Mouse (Mus musculus) adrenal gland, adult (tissue): Measurements from ENCODE around the gene Serpine1.

Source experiments
- DNase-seq, 2 experiments: peaks; one replicate each; pipeline ENCODE4 v3.0.0; 2022 to 2023; ENCODE audit warnings: low spot score in 1 of 2; ENCODE audit not compliant: inconsistent age in 2 of 2

The Serpine1 gene

DNA sequence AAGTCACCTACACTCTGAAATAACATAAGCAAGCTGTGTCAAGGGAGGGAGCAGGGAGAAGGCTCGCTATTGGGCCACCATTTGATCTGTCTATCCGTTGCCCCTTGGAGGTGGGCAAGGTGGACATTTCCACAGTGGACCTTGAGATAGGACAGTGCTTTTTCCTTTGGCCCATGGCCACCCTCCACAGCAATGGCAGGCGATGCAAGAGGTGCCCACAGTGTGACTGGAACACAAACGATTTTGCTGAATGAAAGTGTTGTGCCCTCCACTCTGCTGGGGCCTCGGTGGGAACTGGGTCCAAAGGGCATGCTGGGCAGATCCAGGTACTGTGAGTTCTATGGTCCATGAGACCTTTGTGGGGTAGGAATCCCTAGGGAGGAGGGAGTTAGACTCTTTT is 9.5 kb downstream of the Serpine1 start:
- no peak for DNase-seq

DNA sequence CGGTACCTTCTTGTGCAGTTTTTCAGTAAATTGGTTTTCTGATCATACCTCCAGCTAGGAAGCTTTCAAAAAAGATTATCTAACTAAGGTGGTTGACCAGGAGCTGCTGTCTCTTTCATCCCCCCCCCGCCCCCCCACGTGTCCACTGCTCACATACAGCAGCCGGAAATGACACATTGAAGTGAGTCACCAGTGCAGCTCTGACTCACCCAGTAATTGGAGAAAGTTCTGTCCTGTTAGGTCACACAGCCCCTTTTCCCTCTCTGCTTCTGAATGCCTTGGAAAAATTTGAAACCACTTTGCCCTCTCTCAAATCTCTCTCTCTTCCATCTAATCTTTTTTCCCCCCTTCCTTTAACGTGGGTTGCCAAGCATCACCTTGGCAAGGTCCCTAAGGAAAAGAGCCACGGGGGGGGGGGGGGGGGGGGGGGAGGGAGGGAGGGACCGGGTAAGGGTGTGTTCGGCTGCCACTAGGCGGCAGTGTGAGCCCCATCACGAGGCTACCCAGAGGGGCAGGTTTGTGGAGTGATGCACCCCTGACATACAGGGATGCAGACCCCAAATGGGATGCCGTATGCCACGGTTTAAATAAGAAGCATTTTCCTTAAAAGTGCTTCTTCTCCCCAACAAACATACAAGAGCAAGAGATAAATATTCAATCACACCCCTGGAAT is 10.1 kb downstream of the Serpine1 start:
- peak; percentile 85 to 91 for DNase-seq

DNA sequence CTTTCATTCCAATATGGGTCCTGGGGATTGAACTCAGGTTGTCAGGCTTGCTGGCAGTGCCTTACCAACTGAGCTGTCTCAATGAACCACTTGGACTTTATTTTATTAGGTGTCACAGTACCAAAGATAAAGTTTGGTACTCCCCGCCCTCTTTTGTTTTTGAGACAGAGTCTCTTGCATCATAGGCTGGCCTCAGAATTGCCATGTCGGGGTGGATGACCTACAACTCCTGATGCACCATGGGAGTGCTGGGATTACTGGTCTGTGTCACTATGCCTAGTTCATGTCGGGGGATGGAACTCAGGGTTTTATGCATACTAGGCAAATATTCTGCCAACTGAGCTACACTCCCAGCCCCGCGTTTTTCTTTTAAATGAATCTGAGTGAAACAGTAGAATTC is 17.2 kb downstream of the Serpine1 start:
- peak in 1 of 2 experiments; percentile 54 for DNase-seq

DNA sequence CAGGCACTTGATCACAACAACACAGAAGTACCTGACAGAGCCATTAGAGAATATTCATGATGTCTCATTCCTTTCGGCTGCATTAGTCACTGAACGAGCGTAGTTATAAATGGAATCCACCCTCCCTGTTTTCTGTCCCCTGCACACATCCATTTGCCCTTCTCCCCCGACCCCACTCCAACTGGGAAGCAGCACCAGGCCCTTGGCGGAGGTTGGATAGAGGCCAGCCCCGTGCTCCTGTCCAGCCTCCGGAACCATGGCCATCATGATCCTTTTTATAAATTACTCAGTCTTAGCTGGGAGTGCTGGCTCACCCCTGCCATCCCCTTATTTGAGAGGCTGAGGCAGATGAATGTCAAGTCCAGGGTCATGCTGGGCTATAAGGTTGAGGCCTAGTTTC is 17.8 kb downstream of the Serpine1 start:
- DNase-seq, result peak in 1 of 2 experiments; percentile 53

DNA sequence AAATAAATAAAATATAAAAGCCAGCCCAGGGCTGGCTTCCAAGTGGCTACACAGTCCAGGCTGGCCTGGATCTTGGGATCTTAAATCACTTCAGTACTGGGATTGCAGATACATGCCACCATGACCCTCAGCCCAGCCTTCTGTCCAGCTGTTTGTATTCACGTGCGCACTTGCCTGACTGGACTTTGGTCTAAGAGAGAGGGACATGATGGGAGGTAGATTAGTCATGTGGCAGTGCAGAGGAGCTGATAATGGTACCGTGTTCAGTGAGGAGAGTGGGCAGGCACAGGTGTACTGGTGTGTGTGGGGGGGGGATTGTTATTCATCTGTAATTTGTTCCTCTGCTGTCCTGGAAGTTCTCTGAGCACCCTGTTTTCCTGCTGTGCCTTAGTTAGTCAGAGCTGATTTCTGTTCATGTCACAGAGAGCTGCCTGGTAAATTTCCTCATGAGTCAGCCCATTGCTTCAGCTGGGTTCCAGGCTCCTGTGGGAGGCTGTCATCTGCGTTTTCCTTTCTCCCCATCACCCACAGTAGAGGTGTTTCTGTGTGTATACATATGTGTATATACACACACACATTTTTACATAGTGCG is 20.1 kb downstream of the Serpine1 start:
- DNase-seq, result peak in 1 of 2 experiments; percentile 77

DNA sequence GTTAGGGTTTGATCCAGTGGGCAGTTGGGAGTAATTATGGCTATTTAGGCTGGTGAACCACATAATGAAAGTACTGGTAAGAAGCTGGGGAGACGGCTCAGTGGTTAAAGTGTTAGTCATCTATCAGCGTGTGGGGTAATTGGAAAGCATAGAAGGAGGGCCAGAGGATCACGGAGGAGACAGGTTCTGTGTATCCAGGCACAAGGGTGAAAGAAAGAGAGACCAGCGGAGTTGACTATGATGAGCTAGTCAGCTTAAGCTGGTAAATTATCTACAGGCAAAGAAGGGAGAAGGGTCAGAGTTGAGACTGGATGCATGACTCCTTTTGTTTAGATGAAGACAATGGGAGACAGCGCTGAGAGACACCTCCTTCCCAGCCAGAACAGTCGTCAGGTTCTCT is 20.9 kb downstream of the Serpine1 start:
- no peak for DNase-seq

DNA sequence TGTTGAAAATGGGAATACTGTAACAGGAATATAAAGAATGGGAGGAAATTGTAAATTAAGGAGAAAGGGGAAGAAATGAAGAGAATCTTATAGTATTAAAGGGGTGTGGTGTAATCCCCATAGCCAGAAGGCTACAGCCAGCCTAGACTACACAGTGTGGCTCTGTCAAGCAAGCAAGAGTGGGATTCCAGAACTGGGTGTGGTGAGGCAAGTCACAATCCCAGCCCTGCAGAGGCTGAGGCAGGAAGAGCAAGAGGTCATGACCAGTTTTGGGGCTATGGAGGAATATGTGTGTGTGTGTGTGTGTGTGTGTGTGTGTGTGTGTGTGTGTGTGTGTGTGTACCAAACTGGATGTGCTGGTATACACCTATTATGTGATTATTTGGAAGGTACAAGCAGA is 25.1 kb downstream of the Serpine1 start:
- no peak for DNase-seq

DNA sequence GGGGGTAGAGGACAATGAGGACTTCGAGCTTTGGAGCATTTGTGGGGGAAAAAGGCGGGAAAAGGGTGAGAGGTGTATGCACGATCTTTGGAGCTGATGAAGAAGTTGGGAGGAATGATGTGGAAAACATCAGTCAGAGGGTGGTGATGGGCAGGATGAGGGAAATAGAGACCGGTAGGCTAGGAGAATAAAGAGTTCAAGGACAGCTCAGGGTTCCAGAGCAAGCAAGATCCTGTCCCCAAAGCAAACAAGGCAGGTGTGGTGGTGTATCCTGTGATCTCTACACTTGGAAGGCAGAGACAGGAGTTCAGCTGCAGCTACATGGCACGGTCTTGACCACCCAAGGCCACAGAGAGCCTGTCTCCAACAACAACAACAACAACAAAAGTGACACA is 25.7 kb downstream of the Serpine1 start:
- no peak for DNase-seq

DNA sequence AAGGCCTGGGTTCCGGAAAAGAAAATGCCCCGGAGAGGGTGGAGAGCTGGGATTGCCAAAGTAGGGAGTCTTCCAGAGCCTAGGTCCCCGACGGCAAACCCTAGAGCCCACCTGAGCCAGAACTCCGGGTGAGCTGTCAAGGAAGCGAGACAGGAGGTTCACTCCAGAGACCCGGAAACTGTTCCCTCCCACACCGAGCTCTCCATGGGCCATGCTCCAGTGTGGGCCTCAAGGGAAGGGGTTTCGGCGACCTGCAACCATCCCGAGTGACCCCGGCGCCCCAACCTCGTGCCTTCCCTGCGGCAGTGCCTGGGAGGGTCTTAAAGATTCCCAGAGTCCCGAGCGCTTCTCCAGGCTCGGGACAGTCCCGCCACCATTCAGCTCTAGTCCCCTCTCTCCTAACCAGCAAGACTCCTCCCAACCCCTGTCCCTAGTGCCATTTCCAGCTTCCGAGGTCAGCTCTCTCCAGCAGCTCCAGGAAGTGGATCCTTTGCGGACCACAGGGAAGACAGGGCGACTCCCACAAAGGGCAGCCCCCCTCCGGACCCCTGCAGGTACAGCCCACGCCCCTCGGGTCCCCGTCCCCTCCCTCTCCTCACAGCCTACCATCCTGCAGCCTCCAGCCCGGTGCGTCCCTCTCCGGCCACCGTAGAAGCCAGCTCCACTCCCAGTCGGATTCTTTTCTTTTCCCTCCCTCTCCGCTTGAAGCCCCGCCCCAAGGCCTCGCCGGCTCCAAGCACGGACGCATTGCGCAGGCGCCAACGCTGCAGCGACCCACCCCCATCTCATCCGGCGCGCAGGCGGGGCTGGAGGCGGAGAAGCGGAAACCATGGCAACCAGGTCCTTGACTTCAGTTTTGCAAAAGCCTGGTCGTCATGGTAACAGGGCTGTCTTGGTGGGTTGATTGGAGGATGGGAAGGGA is 26.4 kb downstream of the Serpine1 start, which contains the start of gene Ap1s1:
TSS of gene Ap1s1 (minus strand) at position 734 of the 922 bp plus-strand sequence.
- DNase-seq, result peak; percentile 98 to 99

DNA sequence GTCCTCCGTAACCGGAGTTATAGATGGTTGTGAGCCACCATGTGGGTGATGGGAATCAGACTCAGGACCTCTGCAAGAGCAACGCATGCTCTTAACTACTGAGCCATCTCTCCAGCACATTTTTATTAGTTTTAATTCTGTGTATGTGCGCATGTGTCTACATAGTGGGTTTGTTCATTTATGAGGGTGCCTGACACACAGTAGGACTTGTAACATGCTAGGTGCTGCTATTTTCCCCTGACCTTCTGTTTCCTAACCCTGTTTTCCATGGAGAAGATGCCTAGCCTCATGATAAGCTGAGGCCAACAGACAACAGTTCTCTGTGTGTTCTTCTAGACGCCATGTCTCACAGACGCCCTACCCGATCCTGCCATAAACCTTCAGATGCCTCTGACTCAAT is 28.1 kb downstream of the Serpine1 start:
- no peak for DNase-seq

DNA sequence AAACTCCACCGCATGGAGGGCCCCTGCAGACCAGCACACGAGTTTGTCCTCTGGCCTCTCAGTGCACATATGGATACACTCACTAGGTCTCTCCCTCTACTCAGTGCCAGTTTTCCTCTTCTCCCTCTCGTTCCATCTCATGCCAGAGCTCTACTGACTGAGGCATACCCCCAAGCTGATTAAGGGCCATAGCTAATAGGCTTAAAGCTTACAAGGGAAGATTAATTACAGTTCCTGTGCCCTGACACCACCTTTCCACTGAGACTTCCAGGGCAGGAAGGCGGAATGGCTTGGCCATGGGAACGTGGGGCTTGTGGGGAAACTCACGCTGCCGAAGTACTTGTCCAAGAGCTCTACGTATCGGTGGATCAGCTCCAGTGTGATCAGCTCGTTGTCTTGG is 30.6 kb downstream of the Serpine1 start:
- DNase-seq, result no peak

DNA sequence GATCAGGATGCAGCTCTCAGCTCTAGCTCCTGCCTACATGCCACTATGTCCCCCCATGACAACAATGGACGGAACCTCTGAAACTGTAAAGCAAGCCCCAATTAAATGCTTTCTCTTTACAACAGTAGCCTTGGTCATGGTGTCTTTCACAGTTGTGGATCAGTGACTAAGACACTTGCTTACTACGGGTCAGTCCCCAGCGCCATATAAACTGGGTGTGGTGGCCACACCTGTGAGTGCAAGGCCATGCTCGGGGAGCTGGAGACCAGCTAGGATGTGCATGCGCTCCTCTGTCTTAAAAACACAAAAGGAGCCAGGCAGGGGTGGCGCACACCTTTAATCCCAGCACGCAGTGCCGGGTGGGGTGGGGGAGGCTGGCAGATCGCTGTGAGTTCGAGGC is 32.6 kb downstream of the Serpine1 start:
- DNase-seq, result no peak

DNA sequence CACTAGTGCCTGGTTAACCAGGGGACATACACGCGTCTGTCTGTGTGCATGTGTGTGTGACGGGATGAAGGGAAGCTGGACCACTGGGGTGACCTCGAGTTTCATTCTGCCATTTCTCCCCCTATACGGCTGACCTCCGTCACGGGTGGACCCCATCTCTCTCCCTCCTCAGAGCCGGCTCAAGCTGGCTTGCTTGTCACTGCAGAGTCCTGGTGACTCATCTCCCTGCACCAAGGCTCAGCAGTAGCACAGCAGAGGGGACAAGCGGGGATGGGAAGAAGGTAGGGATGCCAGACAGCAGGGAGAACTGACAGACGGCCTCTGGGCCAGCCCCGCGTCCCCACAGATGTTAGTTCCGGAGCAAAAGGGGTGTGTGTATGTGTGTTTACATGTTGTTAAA is 35.9 kb downstream of the Serpine1 start:
- peak in 1 of 2 experiments; percentile 68 for DNase-seq

DNA sequence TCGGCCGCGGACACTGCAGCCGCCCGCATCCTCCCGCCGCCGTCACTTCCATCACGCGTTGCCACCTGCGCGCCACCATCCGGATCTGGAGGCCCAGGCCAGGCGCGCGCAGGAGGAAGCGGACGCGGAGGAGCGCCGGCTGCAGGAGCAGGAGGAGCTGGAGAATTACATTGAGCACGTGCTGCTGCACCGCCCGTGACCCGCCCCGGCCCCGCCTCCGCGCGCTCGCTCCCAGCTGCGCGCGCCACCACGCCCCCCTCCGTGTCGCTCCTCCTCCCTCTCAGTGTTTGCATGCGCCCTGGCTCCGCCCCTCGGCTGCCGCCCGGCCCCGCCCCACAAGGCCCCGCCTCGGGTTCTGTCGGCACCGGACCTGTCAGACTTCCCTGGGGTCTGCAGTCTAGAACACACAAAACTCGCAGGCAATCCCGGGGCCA is 39.4 kb downstream of the Serpine1 start:
- peak; percentile 93 to 97 for DNase-seq

DNA sequence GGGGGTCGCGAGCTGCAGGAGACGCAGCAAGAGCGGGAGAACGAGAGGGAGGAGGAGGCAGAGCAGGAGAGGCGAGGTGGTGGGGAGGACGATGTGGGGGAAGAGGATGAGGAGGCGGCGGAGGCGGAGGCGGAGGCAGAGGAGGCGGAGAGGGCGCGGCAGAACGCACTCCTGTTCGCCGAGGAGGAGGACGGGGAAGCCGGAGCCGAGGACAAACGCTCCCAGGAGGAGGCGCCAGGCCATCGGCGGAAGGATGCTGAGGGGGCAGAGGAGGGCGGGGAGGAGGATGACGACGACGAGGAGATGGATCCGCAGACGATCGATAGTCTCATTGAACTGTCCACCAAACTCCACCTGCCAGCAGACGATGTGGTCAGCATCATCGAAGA is 40.0 kb downstream of the Serpine1 start:
- DNase-seq, result peak; percentile 44 to 66

DNA sequence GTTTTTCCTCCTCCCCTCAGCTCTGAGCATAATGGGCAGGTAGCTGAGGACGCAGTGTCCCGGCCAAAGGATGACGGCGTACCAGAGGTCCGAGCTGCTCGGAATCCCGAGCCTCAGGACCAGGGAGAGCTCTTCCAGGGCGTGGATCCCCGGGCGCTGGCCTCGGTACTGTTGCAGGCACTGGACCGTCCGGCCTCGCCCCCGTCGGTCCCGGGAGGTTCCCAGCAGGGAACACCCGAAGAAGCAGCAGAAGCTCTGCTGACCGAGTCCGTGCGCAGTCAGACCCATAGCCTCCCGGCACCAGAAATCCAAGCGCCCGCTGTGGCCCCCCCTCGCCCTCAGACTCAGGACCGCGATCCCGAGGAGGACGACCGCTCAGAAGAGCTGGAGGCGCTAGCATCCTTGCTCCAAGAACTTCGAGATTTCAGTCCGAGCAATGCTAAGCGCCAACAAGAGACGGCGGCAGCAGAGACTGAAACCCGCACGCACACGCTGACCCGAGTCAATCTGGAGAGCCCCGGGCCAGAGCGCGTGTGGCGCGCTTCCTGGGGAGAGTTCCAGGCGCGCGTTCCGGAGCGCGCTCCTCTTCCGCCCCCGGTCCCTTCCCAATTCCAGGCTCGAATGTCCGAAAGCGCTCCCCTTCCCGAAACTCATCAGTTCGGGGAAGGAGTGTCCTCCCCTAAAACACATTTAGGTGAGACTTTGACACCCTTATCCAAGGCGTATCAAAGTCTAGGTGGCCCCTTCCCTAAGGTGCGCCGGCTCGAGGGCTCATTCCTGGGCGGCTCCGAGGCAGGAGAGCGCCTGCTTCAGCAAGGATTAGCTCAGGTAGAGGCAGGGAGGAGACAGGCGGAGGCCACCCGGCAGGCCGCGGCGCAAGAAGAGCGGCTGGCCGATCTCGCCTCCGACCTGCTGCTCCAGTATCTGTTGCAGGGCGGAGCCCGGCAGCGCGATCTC is 40.7 kb downstream of the Serpine1 start:
- DNase-seq, result peak; percentile 68 to 80

DNA sequence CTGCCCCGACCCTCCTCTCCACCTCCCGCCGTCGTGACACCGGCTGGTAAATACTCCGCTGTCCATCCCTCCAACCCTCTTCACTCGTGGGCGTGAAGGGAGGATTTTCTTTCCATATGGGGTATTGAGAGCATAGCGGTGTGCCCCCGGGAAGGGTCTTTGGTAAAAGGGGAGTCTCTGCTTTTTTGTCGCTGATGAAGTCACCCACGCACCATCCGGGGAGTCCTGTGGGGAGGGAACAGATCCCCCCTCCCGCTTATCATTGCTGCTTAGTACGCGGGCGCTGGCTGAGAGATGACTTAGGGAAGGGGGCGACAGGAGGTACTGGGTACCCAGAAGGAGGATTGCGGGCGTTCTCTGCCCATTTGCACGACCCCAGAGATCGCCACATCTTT is 41.7 kb downstream of the Serpine1 start:
- DNase-seq, result no peak

DNA sequence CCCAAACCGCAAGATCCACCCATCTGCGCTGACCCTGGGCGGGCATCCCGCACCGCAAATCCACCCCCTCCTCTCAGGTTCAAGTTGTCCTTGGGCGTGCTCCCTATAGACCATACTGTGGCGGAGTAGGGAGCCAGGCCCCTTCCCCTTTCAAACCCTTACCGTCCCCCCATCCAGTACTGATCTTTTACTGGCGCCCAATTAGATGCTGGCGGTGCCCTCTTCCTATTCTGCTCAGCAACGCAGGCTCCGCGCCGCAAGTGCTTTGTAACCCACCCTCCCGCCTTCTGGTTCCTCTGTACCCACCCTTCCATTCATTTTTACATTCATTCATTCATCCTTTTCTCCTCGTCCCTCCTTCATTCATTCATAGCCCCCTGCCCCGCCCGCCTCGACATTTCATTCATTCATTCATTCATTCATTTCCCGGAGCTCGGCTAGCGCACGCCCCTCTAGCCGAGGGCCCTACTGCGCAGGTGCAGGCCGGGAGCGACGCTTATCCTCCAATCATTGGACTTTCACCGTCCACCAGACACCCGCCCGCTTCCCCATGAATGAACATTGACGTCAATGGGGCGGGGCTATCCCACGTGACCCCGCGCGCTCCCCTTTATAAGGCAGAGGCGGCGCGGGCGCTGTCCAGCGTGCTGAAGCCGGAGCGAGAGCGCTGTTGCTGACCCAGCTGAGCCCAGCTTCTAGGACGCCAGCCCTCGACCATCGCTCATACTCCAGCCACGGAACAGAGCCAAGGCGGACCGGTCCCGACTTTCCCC is 42.2 kb downstream of the Serpine1 start:
- peak; percentile 95 to 98 for DNase-seq

DNA sequence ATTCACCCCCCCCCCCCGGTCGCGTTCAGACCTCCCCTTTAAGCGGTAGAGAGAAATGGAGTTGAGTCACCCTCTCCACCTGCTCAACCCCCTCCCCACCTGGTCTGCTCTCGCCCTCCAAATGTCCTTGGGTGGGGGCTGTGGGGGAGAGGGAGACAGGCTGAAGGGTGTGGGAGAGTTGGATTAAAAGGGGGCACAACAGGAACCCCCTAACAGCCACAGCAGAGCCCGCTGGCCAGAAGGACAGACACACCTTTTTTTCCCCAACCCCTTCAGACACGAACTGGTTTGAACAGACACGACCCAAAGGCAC is 42.8 kb downstream of the Serpine1 start:
- DNase-seq, result no peak
